Mouse (Mus musculus) forebrain, embryonic 13.5 days (tissue): ENCODE results near the gene Kcne1. TPM values are rescaled to one million over a fixed set of nuclear protein-coding genes. Genes with fewer than 3 reads are reported as not detected.

Source experiments
- ATAC-seq: fragments of 200-750 bp; cut with Nextera tagmentation; 2 replicates; pipeline ENCODE4 v1.8.0; 2017
- H3K27ac ChIP-seq: fragments of 300-500 bp; sonication (generic); 2 replicates; pipeline ENCODE4 v1.5.1; 2015; ENCODE audit warnings: inconsistent platforms, mild to moderate bottlenecking, moderate library complexity
- H3K27me3 ChIP-seq: fragments of 300-500 bp; sonication (generic); 2 replicates; pipeline ENCODE4 v1.6.1; 2015; ENCODE audit warnings: mild to moderate bottlenecking, inconsistent platforms
- H3K36me3 ChIP-seq: fragments of 300-500 bp; sonication (generic); 2 replicates; pipeline ENCODE4 v1.6.1; 2015; ENCODE audit warnings: mild to moderate bottlenecking, inconsistent platforms; ENCODE audit not compliant: poor library complexity, severe bottlenecking
- H3K4me1 ChIP-seq: fragments of 300-500 bp; sonication (generic); 2 replicates; pipeline ENCODE4 v1.6.1; 2015; ENCODE audit warnings: inconsistent platforms
- H3K4me2 ChIP-seq: fragments of 300-500 bp; sonication (generic); 2 replicates; pipeline ENCODE4 v1.6.1; 2015; ENCODE audit warnings: inconsistent platforms, mild to moderate bottlenecking, moderate library complexity
- H3K4me3 ChIP-seq: fragments of 300-500 bp; sonication (generic); 2 replicates; pipeline ENCODE4 v1.5.1; 2015; ENCODE audit warnings: mild to moderate bottlenecking, inconsistent platforms
- H3K9ac ChIP-seq: fragments of 300-500 bp; sonication (generic); 2 replicates; pipeline ENCODE4 v1.6.1; 2015; ENCODE audit warnings: mild to moderate bottlenecking, inconsistent platforms
- H3K9me3 ChIP-seq: fragments of 300-500 bp; sonication (generic); replicated peaks from 2 replicates; pipeline ENCODE4 v1.6.1; 2016; ENCODE audit warnings: inconsistent platforms
- WGBS: fragments of 180-500 bp; shearing (Covaris S2); methylation state at CpG from one replicate; pipeline ENCODE4 v1.1.7; 2015; 5-methylcytosine and 5-hydroxymethylcytosine counted together
- polyA plus RNA-seq: library from polyadenylated mRNA; unstranded; fragments of >200 nt; fragmentation: Nextera tagmentation; extraction: Ambion mirVana; gene quantifications from 2 replicates; pipeline ENCODE4 v1.2.1, GENCODE M21; 2015

Kcne1 gene
- polyA plus RNA-seq, 1 experiment from 2014 or later: not detected

DNA sequence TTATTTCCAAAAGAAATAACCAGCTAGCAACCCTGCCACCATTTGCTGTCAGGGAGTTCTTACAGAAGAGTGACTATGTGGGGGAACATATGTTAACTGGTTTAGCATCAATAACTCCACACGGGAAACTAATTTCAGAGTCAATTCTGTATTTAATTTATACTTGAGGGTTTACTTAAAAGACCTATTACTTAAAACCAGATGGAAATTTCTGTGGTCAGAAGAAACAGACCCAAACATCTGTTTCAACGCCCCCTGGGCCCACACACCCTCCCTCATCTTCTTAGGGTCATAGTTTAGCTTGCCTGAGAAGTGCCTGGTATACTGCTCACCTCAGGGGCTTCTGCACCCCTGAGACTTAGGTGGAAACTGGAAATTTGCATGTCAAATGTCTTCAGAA is 5.4 kb downstream of the Kcne1 start:
- WGBS: 71% methylated on average over 2 of the region's 2 CpGs
- Histone ChIP-seq H3K9ac (no peak overlapping the region), H3K4me2 (no peak overlapping the region), H3K36me3 (no peaks in the 10 kb centered on the region), H3K27ac (no peak overlapping the region), H3K4me1 (peaks cover 21% of the 10 kb centered on the region), H3K9me3 (no peaks in the 10 kb centered on the region), H3K27me3 (no peaks in the 10 kb centered on the region), H3K4me3 (no peak overlapping the region)
- ATAC-seq: no peak

- Histone ChIP-seq H3K9ac (no peak overlapping the region), H3K9me3 (no peaks in the 10 kb centered on the region), H3K27me3 (no peaks in the 10 kb centered on the region), H3K4me2 (no peak overlapping the region), H3K4me1 (peaks cover 17% of the 10 kb centered on the region), H3K27ac (no peak overlapping the region), H3K4me3 (no peak overlapping the region), H3K36me3 (no peaks in the 10 kb centered on the region)
- ATAC-seq: no peak
- WGBS: 88% methylated on average over 12 of the region's 12 CpGs
Observed at GRCm38 (mm10) chr16:92353295-92353694, 6.0 kb downstream of the Kcne1 start.

DNA sequence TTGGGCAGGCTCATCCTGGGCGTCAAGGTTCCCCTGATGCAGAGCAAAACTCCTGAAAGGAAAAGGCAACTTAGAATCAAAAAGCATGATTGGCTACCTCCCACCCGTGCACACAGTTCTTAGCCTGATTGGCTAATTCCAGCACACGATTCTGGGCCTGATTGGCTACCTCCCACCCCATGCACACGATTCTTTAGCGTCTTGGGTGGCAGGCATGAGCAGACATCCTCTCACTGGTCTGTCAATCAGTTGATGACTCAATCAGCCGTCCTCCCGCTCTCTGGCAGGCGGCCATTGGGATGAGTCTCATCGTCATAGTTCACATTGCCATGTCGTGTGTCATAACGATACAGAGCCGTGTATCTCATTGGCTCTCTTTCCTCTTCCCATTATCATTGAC is 10.3 kb downstream of the Kcne1 start:
- Histone ChIP-seq H3K4me2 (no peak overlapping the region), H3K9me3 (no peaks in the 10 kb centered on the region), H3K27me3 (no peaks in the 10 kb centered on the region), H3K9ac (no peak overlapping the region), H3K27ac (no peak overlapping the region), H3K36me3 (no peaks in the 10 kb centered on the region), H3K4me1 (peaks cover 4% of the 10 kb centered on the region), H3K4me3 (no peak overlapping the region)
- ATAC-seq: no peak
- 86% methylated on average over 12 of the region's 12 CpGs for WGBS

GRCm38 (mm10) chr16:92346297-92346916 is 12.9 kb downstream of the Kcne1 start:
- WGBS: 60% methylated on average over 13 of the region's 13 CpGs
- Histone ChIP-seq H3K36me3 (no peaks in the 10 kb centered on the region), H3K27me3 (no peaks in the 10 kb centered on the region), H3K4me3 (no peak overlapping the region), H3K4me1 (peaks cover 5% of the 10 kb centered on the region), H3K27ac (no peak overlapping the region), H3K4me2 (no peak overlapping the region), H3K9me3 (no peaks in the 10 kb centered on the region), H3K9ac (no peak overlapping the region)
- no peak for ATAC-seq

- H3K4me1 ChIP-seq: peaks cover 9% of the 10 kb centered on the region
- 80% methylated on average over 11 of the region's 11 CpGs for WGBS
- H3K9ac ChIP-seq: no peak overlapping the region
- no peak overlapping the region for H3K4me2 ChIP-seq
- no peaks in the 10 kb centered on the region for H3K27me3 ChIP-seq
- H3K27ac ChIP-seq: no peak overlapping the region
- no peaks in the 10 kb centered on the region for H3K9me3 ChIP-seq
- H3K36me3 ChIP-seq: no peaks in the 10 kb centered on the region
- no peak for ATAC-seq
- no peak overlapping the region for H3K4me3 ChIP-seq
Observed at GRCm38 (mm10) chr16:92345177-92345576, 14.1 kb downstream of the Kcne1 start.

DNA sequence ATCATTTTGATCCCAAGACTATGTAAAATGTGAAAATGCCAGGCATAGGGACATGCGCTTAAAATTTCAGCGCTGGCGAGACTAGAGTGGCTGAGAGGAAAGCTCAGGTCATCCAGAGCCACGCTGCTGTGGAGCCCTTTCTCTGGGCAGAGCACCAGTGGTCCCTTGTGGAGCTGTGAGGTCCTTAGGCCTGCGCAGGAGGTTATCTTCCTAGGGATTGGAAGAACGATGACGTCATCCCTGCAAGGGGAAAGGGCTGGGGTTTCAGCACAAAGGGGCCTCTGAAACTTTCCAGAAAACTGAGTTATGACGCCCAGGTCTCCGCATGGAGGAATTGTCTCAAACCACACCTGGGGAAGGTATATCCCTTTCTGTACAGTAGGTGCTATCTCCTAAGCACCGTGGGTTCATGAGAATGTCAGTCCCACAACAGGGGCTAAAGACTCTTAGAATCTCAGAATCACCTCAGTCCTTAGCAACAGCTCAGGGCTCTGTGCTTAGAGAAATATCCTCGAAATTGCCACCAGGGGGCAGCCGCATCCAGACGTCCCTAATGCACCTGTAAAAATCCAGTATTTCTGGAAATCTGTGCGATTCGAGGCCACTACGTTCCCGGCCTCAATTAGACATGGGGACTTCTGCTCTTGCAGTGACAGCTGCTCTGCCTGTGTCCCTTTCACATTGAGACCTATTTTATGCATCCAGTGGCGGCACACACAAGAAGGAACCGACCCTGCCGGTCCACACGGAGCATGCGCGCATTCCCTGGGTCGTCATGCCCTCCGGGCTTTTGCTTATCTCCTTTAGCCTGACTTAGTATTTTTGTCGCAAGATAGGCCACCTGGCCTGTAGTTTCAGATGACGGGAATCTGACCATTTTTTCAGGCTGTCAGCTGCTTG is 18.4 kb downstream of the Kcne1 start:
- Histone ChIP-seq H3K4me1 (peaks cover 5% of the 10 kb centered on the region; the same call in 1 of the 2 replicates), H3K9me3 (no peaks in the 10 kb centered on the region), H3K36me3 (no peaks in the 10 kb centered on the region), H3K4me3 (peak overlapping the region; percentile 29), H3K27me3 (peaks cover 4% of the 10 kb centered on the region; the same call in 1 of the 2 replicates), H3K9ac (peak overlapping the region; percentile 34; the same call in 1 of the 2 replicates), H3K4me2 (peak overlapping the region; percentile 60), H3K27ac (no peak overlapping the region)
- ATAC-seq: peak; percentile 79
- 25% methylated on average over 27 of the region's 27 CpGs for WGBS

DNA sequence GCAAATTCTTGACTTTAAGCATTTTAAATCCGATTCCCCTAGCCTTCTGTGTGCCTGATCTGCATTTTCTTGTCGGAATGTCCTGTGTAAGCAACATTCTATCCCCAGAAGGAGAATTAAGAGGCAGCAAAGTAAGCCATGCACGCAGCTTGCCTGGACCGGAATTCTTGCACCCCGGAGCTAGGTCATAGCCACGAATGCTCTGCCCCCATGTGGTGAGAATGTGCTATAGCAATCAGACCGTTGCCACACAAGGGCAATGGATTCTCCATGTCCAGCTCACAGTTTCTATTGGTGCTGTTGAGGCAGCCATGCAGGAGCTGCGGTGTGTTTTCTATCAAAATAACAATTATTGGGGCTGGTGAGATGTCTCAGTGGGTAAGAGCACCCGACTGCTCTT is 23.0 kb downstream of the Kcne1 start:
- Histone ChIP-seq H3K4me2 (no peak overlapping the region), H3K9me3 (no peaks in the 10 kb centered on the region), H3K9ac (no peak overlapping the region), H3K27ac (no peak overlapping the region), H3K4me1 (peaks cover 3% of the 10 kb centered on the region; the same call in 1 of the 2 replicates), H3K4me3 (no peak overlapping the region), H3K27me3 (peaks cover 4% of the 10 kb centered on the region; the same call in 1 of the 2 replicates), H3K36me3 (no peaks in the 10 kb centered on the region)
- peak; percentile 59; the same call in 1 of the 2 replicates for ATAC-seq
- WGBS: 5% methylated on average over 9 of the region's 9 CpGs

- Histone ChIP-seq H3K4me3 (no peak overlapping the region), H3K27me3 (peaks cover 4% of the 10 kb centered on the region; the same call in 1 of the 2 replicates), H3K4me1 (no peaks in the 10 kb centered on the region), H3K9ac (no peak overlapping the region), H3K9me3 (no peaks in the 10 kb centered on the region), H3K4me2 (no peak overlapping the region), H3K36me3 (no peaks in the 10 kb centered on the region), H3K27ac (no peak overlapping the region)
- ATAC-seq: no peak
- 63% methylated on average over 9 of the region's 9 CpGs for WGBS
Observed at GRCm38 (mm10) chr16:92334600-92334999, 24.7 kb downstream of the Kcne1 start.

- Histone ChIP-seq H3K9ac (no peak overlapping the region), H3K27ac (no peak overlapping the region), H3K4me3 (no peak overlapping the region), H3K4me1 (no peaks in the 10 kb centered on the region), H3K36me3 (no peaks in the 10 kb centered on the region), H3K27me3 (no peaks in the 10 kb centered on the region), H3K4me2 (no peak overlapping the region), H3K9me3 (no peaks in the 10 kb centered on the region)
- no peak for ATAC-seq
- WGBS: 90% methylated on average over 5 of the region's 5 CpGs
Observed at GRCm38 (mm10) chr16:92330966-92331365, 28.3 kb downstream of the Kcne1 start.

GRCm38 (mm10) chr16:92327911-92328310 is 31.4 kb downstream of the Kcne1 start:
- Histone ChIP-seq H3K27me3 (no peaks in the 10 kb centered on the region), H3K36me3 (no peaks in the 10 kb centered on the region), H3K9ac (no peak overlapping the region), H3K27ac (no peak overlapping the region), H3K4me2 (no peak overlapping the region), H3K9me3 (no peaks in the 10 kb centered on the region), H3K4me1 (peaks cover 11% of the 10 kb centered on the region), H3K4me3 (no peak overlapping the region)
- WGBS: 94% methylated on average over 10 of the region's 10 CpGs
- no peak for ATAC-seq

GRCm38 (mm10) chr16:92325062-92325406 is 34.2 kb downstream of the Kcne1 start:
- Histone ChIP-seq H3K4me1 (peaks cover 11% of the 10 kb centered on the region), H3K9ac (no peak overlapping the region), H3K4me2 (no peak overlapping the region), H3K4me3 (no peak overlapping the region), H3K36me3 (no peaks in the 10 kb centered on the region), H3K9me3 (no peaks in the 10 kb centered on the region), H3K27ac (no peak overlapping the region), H3K27me3 (no peaks in the 10 kb centered on the region)
- WGBS: 29% methylated on average over 1 of the region's 1 CpGs
- ATAC-seq: no peak

- WGBS: 25% methylated on average over 7 of the region's 7 CpGs
- H3K36me3 ChIP-seq: no peaks in the 10 kb centered on the region
- no peak overlapping the region for H3K4me3 ChIP-seq
- H3K4me1 ChIP-seq: peaks cover 11% of the 10 kb centered on the region
- H3K27ac ChIP-seq: no peak overlapping the region
- no peaks in the 10 kb centered on the region for H3K9me3 ChIP-seq
- H3K9ac ChIP-seq: no peak overlapping the region
- no peak overlapping the region for H3K4me2 ChIP-seq
- no peak for ATAC-seq
- H3K27me3 ChIP-seq: no peaks in the 10 kb centered on the region
Observed at GRCm38 (mm10) chr16:92324309-92325061, 34.8 kb downstream of the Kcne1 start.
